Mouse (Mus musculus): ENCODE measurements at regions not wholly inside any gene's neighbourhood (a gene's known extent, or its start where the extent isn't known, plus 50 kb on each side); places are given as distances from the start of the nearest gene placed in this dataset.

- no peak for DNase-seq (ENCODE audit: low spot score)
Measured at GRCm38 (mm10) chr10:26434586-26434985, 58.8 kb upstream of the L3mbtl3 start.

GRCm38 (mm10) chr10:26440720-26441119 is 64.9 kb upstream of the L3mbtl3 start:
- DNase-seq (ENCODE audit: low spot score), result no peak

DNA sequence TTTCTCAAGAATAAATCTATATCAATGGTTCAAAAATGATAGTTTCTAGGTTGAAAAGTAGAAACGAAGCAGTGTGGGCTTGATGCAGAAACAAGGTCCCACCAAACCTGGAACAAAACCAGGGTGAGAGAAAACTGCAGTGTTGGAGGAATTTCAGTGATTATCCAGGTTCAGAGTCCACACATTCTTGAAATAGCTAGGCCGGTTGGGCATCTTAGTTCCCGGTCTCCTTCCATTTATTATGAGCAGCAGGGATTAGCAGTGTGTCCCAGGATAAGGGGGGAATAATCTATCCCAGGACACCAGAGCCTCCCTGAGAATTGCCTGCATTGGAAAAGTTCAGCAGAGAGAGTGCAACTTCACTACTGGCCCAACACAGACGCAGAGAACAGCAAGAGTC is 108.5 kb upstream of the L3mbtl3 start:
- no peak for DNase-seq (ENCODE audit: low spot score)

DNA sequence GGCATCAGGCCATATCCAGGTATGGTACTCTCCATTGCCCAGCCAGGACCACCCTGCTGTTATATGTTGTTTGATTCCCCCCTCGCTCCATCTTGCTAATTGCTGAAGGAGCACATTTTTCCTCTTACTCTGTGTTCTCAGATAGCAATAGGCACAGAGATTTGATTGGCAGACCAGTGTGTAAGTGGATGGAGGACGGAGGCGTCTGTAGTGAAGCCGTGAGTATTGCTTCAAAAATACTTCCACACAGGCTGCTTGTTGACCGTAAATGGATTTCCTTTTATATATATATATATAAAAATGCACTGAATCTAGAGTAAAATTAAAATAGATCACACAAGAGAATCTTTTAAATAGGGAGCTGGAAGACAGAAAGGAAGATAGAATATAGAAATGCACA is 115.6 kb upstream of the L3mbtl3 start:
- no peak for DNase-seq (ENCODE audit: low spot score)

DNA sequence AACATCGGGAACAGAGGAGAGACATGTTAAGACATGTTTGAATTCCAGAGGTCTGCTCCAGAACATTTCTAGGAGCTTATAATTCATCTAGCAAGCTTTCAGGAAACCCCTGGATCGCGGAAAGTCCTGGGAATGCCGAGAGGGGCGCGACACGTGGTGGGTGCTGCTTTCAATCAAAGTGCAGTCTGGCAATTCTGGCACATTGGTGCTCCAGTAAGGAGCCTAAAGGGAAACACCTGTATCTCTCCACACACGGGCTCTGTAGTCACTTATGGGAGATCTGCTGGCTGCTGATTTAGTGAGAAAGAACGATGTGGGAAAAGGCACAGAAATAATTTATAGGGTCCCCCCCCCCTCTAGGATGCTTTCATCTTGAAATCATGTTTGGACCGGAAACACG is 116.4 kb upstream of the L3mbtl3 start:
- no peak for DNase-seq (ENCODE audit: low spot score)

DNA sequence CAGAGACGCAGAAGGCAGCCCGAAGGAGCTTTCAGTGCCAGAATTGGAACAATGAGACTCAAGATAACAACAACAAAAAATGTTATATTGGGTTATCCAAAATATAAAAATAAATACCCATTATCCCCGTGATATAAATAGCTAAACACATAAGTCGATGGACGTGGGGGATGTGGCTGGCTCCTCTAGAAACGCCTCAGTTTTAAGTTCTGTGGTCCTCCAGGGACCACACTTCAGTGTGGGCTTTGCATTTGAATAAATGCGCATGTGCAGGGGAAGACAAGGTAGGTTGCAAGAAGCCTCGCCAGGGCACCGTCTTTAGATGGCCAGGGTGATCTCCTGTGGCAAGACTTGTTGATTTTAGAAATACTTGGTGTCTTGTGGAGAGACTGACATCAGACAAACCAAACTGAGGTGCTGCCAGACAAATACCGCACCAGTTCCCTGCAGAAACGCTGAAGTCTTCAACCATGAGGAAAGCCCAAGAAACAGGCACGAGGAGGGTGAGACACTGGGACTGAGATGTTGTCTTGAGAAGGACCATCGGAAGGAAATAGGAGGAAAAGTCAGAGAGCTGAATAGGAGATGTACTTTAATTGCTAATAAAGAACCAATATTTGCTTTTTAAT is 117.2 kb upstream of the L3mbtl3 start:
- DNase-seq (ENCODE audit: low spot score), result no peak

DNA sequence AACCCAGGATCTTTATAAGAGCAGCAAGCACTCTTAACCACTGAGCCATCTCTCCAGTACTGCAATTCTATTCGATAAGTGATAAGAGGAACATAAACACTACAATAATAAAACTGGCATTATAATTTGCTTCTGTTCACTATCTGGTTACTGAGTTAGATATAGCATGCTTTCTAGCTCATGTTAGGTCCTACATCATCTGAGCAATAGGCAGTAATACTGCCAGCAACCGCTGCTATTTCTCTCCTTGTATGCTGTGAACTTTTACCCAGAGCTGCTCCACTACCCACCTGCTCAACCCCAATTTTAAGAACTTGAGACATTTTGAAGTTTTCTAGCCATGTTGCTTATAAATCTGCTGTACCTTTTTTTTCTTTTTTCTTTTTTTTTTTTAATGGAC is 118.0 kb upstream of the L3mbtl3 start:
- DNase-seq (ENCODE audit: low spot score), result no peak

- peak; percentile 31 for DNase-seq (ENCODE audit: low spot score)
Measured at GRCm38 (mm10) chr10:26494380-26494781, 118.6 kb upstream of the L3mbtl3 start.

DNA sequence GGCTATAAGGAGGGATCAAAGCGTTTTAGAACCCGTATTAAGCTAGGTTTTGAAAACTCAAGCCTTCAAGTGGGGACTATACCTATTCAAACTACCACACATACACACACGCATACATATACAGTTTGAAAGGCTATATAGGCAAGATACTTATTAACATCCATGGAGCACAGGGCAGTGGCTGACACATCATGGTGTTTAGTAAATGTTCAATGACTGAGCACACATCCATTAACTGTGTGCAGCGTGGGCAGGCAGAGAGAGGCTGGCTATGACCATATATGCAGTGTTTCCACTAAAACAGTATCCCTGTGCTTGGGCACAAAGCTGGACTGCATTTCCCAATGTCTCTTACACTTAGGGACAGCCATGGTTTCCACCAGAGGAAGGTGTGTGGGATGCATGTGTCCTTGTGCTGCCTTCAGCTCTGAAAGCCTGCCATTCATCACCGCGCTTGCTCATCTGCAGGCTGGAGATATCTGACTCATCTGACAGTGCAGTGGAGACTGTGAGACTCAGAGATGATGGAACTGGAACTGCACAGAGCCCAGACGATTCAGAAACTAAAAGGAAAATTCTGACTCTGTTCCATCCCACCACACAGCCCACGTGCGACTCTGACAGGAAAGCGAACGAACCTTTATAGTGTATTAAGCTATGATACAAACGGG is 124.6 kb upstream of the L3mbtl3 start:
- DNase-seq (ENCODE audit: low spot score), result peak; percentile 3

GRCm38 (mm10) chr10:26520879-26521278 is 145.1 kb upstream of the L3mbtl3 start:
- no peak for DNase-seq (ENCODE audit: low spot score)

- DNase-seq (ENCODE audit: low spot score), result no peak
Measured at GRCm38 (mm10) chr10:26525848-26526546, 150.2 kb upstream of the L3mbtl3 start.

GRCm38 (mm10) chr10:26540189-26540588 is 164.4 kb upstream of the L3mbtl3 start:
- no peak for DNase-seq (ENCODE audit: low spot score)

- no peak for DNase-seq (ENCODE audit: low spot score)
Measured at GRCm38 (mm10) chr10:26544061-26544460, 168.3 kb upstream of the L3mbtl3 start.

DNA sequence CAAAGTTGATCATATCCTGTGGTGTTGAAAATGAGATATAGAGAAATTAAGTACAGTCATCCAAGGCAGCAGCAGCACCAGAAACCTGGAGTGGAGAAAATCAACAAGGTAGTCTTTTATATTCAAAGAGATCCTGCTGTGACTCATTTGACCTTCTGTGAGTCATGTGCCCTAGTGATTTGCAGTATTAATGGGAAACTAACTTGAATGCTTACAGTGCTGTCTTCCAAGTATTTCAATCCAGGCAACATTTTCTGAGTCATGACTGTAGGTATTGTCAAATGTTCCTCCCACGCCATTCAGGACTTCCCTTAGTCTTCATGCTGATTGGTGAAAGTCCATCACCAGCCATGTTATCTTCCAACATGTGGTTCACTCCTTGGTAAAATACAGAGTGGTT is 169.0 kb upstream of the L3mbtl3 start:
- DNase-seq (ENCODE audit: low spot score), result no peak

GRCm38 (mm10) chr10:26556246-26556645 is 180.5 kb upstream of the L3mbtl3 start:
- DNase-seq (ENCODE audit: low spot score), result no peak

DNA sequence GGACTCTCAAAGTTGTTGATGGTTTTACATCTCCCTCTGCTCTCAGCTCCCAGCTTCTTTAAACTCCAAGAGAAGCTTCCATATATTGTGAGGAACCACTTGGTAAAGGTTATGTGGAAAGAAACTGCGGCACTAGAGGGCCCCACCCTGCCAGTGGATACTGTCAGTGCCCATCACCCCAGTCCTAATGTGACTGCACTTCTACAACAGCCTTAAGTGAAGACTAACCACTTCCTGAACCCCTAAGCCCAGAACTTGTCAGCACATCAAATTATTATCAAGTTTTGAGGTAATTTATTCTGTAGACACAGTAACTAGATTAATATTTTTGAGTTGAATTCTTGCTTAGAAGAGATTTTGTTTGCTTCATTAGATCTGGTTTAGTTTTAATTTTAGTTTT is 182.3 kb upstream of the L3mbtl3 start:
- no peak for DNase-seq (ENCODE audit: low spot score)

DNA sequence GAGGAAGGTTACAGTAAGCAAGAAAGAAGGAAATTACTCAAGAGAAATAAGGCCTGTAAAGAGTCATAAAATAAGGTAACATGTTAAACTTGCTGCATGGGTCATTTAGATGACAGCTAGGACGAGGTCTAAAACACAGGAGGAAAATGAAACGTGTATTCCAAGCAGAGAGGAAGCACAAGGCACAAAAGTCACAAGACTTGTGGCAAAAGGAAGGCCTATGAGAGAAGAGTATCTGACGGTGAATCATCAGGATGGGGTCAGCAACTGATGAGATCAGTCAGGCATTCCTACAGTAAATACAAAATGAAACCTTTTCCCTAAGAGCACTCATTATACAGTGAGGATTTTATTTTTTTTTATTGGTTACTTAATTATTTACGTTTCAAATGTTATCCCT is 183.6 kb upstream of the L3mbtl3 start:
- DNase-seq (ENCODE audit: low spot score), result no peak

GRCm38 (mm10) chr10:26560456-26560855 is 184.7 kb upstream of the L3mbtl3 start:
- no peak for DNase-seq (ENCODE audit: low spot score)

DNA sequence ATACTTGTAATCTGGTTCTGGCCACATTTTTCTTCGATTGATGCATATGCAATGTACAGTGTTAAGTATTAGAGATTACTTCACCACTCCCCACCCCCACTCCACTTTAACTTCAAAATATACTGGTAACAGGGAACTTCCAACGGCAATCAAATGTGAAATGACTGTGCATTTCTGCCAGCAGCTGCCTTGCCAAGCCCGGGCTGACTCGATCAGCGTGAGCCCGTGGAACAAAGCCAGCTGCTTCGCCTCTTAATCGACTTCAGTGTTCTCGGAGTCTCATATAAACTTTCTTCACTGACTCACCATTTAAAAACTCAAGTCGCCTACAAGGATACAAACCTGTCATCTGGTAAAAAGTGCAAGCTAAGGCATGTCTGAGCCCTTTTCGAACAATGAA is 188.7 kb upstream of the L3mbtl3 start:
- peak; percentile 14 for DNase-seq (ENCODE audit: low spot score)

- no peak for DNase-seq (ENCODE audit: low spot score)
Measured at GRCm38 (mm10) chr10:26567613-26568012, 185.6 kb upstream of the Arhgap18 start.

- no peak for DNase-seq (ENCODE audit: low spot score)
Measured at GRCm38 (mm10) chr10:26570468-26570867, 182.8 kb upstream of the Arhgap18 start.

GRCm38 (mm10) chr10:26571377-26571776 is 181.8 kb upstream of the Arhgap18 start:
- no peak for DNase-seq (ENCODE audit: low spot score)

DNA sequence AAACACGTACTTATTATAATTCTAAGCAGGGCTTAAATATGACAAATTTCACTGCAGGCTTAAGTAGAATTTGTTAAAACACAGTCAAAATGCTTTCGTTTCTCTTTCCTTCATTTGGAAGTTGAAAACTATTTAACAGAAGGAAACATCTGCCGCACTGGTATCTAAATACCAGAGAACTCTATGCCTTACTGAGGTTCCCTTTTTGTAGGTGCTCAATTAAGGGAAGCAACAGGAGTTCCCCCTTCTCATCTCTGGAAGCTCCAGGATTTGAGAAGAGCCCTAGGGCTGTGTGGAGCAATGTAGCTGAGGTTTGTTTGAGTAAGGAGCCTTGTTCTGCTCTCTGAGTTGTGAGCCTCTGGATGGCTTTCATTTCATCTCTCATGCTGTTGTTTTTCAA is 177.1 kb upstream of the Arhgap18 start:
- no peak for DNase-seq (ENCODE audit: low spot score)

All from layer of hippocampus, adult 11-12 months (tissue).